Mouse (Mus musculus): ENCODE data around the gene Zdhhc14.

Zdhhc14 gene

GRCm38 (mm10) chr17:5506553-5506952 lies 14.2 kb downstream of the Zdhhc14 start:
- no peak for DNase-seq

DNA sequence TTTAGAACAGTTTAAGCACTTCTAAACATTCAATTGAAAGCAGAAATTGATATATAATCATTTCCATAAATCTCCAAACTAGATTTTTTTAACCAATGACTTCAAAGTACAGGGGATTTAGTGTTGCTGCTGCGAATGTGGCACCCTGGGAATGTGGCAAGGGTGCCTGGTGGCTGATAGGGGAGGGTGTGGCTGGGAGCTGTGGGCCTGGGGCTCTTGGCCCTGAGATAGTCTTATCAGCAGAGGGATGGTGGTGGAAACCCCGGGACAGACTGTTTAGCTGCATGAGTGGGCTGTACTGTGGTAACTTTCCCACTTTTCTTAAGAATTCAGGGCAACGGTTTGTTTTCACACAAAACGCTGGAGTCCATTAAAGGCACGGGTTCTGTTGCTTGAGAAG lies 14.6 kb downstream of the Zdhhc14 start:
- no peak for DNase-seq

- DNase-seq = no peak
These were observed 15.7 kb downstream of the Zdhhc14 start for GRCm38 (mm10) chr17:5508030-5508429.

DNA sequence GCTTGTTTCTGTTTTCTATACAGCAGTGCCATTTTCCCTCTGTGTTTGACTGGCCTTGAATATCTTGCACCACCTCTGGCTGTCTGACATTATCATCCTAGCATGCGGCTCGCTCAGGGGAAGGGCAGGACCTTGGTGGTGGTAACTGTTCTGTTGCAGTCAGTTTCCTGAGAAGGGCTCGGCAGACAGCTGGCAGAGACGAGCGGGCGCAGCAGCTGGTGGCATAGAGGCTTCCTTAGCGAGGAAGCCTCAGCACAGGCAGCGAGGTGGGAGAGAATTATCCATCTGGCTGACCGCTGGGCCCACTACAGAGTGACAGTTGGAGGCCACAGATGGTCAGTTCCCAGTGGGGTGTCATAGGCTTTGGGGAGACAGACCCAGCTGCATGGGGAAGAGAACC lies 18.2 kb downstream of the Zdhhc14 start:
- DNase-seq = no peak

- DNase-seq = no peak
These were observed 19.4 kb downstream of the Zdhhc14 start for GRCm38 (mm10) chr17:5511724-5512123.

DNA sequence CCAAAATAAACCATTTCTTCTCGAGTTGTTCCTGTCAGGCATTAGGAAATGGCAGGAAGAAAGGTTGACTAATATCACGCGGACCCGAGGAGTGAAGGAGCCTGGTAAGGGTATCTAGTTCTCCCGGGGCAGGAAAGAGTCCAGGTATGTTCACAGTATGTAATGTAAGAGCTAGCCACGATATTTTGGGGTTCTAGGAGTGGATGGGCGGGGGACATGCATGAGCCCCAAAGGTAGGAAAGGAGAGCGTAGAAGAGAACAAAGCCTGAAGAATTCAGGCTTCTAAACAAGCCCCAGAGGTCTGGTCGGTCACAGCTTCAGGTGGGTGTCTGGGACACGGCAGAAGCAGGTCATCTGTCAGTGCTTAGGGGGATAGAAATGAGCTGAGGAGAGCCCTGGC lies 27.1 kb downstream of the Zdhhc14 start:
- DNase-seq = no peak

GRCm38 (mm10) chr17:5519910-5520592 lies 27.7 kb downstream of the Zdhhc14 start:
- DNase-seq = no peak

GRCm38 (mm10) chr17:5521532-5521931 lies 29.2 kb downstream of the Zdhhc14 start:
- DNase-seq = no peak

DNA sequence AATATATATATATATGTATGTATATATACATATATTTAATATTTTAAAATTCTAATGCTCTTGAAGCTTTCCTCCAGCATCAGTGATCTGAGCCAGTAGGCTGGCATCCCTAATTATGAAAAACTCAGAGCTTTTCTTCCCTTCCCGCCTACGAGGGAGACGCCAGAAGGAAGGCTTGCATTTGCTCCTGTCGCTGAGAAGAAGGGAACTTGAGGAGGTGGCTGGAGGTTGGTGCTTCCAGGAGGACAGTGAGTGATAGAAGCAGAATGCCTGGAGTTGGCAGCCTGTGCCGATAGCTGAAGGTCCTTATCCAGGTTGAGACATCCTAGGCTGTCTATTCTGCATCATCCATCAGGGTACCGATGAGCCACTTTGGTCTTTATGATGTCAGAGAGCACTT lies 37.2 kb downstream of the Zdhhc14 start:
- no peak for DNase-seq

DNA sequence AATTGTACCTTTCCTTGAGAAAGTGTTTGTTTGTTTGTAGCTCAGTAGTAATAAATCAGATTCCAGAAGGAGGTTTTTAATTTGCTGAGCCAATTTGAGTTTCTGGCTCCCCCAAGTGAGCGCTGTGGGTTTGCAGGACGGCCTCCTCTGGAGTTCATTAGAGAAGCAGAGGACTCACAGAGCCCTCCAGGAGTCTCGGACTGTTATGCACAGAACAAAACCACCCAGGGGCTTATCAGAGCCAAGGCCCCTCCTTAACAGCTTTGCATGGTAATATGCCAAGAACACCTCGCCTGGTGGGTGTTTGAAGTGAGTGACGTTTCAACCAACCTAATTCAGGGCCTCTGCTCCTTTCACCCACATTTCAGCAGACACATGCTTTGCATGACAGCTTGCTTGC lies 40.5 kb downstream of the Zdhhc14 start:
- DNase-seq = no peak

- no peak for DNase-seq
These were observed 43.0 kb downstream of the Zdhhc14 start for GRCm38 (mm10) chr17:5535357-5535756.

- no peak for DNase-seq
These were observed 44.1 kb downstream of the Zdhhc14 start for GRCm38 (mm10) chr17:5536259-5537094.

GRCm38 (mm10) chr17:5537095-5537575 lies 44.8 kb downstream of the Zdhhc14 start:
- DNase-seq = no peak

GRCm38 (mm10) chr17:5542177-5542576 lies 49.8 kb downstream of the Zdhhc14 start:
- DNase-seq = no peak

- DNase-seq = no peak
These were observed 51.7 kb downstream of the Zdhhc14 start for GRCm38 (mm10) chr17:5544065-5544464.

- no peak for DNase-seq
These were observed 52.7 kb downstream of the Zdhhc14 start for GRCm38 (mm10) chr17:5545065-5545464.

GRCm38 (mm10) chr17:5548546-5548945 lies 56.2 kb downstream of the Zdhhc14 start:
- DNase-seq = no peak

DNA sequence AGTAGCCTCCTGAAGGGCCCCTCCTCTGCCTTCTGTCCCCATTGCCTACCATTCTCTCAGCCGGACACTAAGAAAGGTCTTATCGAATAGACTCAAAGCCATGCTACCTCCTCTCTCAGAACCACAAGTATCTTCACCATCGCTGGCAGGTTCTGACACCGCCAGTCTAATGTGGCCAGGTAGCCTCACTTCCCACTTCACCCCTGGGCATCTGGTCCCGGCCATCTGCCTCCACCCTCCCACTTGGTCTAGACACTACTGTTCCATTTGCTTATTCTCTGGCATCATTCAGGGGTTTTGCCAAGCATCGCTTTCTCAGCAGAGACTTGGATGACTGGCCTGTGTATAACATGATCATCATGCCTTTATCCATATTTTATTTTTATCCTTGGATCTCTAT lies 57.1 kb downstream of the Zdhhc14 start:
- no peak for DNase-seq

DNA sequence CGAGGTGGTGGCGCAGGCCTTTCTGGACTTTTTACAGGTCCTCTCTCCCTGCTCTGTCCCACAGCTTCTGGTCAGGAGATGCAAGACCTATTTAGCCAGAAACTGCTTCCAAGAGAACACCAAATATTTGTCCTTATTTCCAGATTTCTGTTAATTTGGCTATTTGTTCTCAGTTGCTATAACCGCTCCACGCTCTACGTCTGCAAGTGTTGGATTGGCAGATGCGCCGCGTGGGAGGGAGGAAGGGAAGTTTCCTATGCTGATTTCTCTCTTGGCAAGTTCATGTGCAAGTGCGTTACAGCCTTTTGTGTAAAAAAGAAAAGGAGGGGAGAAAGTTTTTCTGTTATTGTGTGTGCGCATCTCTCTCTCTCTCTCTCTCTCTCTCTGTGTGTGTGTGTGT lies 58.1 kb downstream of the Zdhhc14 start:
- no peak for DNase-seq

GRCm38 (mm10) chr17:5551136-5551535 lies 58.8 kb downstream of the Zdhhc14 start:
- no peak for DNase-seq

- no peak for DNase-seq
These were observed 59.8 kb downstream of the Zdhhc14 start for GRCm38 (mm10) chr17:5552036-5552760.

- DNase-seq = no peak
These were observed 61.2 kb downstream of the Zdhhc14 start for GRCm38 (mm10) chr17:5553556-5553955.

DNA sequence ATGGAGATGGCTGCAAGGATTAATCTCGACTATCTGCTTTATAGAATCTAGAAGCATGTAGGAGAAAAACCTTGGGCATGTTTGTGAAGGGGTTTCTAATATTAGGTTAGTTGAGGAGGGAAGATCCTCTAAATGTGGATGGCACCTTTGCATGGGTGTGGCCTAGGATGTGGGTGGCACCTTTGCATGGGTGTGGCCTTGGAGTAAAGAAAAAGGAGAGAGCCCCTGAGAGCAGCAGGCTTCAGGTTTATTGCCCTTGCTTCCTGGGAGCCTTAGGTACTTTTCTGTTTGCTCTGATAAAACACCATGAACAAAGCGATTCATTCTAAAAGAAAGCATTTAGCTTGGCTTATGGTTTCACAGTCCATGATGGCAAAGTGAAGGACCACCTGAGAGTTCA lies 62.2 kb downstream of the Zdhhc14 start:
- no peak for DNase-seq

- DNase-seq = no peak
These were observed 64.2 kb downstream of the Zdhhc14 start for GRCm38 (mm10) chr17:5556568-5556967.

Measured in lung, adult 18-20 months (tissue).